Mouse (Mus musculus): Measurements from ENCODE around the gene Klrb1b. TPM values are rescaled to one million over a fixed set of nuclear protein-coding genes. Genes with fewer than 3 reads are reported as not detected.
"Not testable (repeated sequence)": the region's sequence is repeated elsewhere in the genome, so short reads cannot be mapped to it uniquely, and the experiment has no call there.

The Klrb1b gene
- polyA plus RNA-seq, 2 experiments from 2014 or later = not detected

DNA sequence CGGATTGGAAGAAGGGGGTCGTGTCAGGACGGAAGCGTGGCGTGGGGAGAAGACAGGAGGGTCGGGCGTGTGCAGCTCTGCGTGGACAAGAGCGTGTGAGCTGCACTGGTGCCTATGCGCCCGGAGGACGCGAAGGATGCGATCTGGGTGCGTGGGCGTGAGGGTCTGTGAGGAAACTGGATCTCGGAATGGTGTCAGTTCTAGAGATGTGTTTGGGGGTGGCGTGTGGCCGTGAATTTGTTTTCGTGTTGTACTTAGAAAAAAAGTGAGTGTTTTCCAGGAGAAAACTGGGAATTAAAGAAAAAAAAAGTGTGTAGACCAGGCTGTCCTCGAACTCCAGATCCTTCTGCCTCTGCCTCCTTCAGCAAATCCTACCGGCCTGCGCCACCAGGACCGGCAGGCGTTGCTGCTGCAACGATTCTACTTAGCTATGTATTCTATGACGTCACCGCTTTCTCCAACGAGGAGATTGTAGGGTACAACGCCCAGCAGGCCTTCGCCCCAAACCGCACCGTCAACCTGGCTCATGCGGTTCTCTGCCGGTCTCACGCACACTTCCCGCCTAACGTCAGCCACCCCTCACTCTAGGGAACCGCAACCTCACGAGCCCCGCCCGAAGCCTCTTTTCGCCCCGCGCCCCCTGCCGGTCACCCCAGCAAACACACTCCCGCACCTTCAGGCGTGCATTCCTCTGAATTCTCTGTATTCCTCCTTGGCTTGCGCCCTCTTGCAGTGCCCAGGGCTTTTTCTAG is 26.8 kb downstream of the Klrb1b start:
- ATAC-seq = peak; percentile 42

DNA sequence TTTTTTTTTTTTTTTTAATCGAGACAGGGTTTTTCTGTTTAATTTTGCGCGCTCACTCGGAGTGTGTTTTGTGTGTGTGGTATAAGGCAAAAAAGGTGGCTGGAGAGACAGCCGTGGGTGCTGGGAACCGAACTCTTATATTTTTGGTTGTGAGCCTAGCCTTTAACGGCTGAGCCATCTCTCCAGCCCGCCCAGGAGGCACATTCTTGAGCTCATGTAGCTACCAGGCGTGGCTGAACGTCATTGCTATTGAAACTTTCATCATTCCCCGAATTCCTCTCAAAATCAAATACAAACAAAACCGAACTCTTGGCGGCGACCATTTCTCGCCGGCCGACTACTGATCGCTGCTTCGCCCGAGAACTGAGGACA is 27.4 kb downstream of the Klrb1b start:
- ATAC-seq = peak; percentile 2

DNA sequence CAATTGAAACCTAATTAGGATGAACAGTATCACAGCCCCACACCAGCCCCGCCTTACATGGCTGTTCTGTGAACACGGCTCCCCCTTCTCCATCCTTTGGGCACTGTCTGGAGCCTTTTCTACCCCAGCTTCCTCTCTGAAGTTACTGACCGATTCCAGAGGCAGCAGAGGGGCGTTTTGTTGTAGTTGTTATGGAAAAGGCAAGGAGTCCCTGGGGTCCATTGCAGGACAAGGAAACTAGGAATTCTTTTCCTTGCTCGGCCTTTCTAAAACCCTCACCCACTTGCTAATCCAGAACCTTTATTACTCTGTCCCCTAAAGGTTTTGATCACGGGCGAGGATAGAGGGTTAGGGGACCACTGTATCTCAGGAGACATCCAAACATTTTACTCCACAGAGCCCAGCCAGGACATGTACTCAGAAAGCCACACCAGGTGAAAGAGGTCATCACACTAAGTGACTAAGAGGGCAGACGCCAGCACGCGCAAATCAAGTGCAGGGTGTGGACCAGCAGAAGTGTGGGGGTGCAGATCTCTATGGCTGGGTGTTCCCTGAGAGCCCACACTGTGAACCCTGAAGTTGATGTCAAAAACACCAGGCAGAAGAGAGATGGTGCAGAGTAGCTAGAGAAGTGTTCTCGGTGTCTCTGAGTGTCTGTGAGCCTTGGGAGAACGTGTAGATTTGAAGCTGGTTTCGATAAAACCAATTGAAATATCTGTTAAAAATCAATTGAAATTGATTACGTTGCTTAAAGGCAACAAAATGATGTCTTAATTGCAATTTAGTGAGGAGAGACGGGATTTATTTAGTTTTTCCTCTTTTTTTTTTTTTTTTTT is 28.0 kb downstream of the Klrb1b start:
- no peak for ATAC-seq

DNA sequence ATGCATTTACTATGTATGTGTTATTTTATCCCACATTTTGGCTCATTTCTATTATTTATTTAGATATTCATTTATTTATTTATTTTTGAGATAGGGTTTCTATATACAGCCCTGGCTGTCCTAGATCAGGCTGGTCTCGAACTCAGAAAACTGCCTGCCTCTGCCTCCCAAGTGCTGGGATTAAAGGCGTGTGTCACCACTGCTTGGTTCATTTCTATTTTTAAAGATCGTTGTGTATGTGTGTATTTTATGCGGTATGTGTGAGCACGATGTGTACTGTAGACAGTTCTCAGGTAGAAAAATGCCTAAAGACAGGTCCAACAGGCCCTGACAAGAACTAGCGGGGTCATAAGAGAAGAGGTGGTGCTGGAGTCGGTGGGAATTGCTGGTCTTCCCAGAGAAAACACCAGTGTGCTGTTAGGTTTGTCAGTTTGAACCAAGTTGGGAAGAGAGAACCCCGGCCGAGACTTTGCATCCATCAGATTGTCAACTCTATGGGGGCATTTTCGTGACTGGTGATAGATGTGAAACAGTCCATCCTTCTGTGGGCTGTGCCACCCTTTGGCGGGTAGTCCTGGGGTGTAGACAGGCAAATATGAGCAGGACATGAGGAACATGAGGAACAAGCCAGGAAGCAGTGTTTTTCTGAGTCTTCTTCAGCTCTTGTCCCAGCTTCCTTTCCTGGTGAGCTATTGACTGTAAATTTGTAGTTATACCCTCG is 28.8 kb downstream of the Klrb1b start:
- no peak for ATAC-seq

DNA sequence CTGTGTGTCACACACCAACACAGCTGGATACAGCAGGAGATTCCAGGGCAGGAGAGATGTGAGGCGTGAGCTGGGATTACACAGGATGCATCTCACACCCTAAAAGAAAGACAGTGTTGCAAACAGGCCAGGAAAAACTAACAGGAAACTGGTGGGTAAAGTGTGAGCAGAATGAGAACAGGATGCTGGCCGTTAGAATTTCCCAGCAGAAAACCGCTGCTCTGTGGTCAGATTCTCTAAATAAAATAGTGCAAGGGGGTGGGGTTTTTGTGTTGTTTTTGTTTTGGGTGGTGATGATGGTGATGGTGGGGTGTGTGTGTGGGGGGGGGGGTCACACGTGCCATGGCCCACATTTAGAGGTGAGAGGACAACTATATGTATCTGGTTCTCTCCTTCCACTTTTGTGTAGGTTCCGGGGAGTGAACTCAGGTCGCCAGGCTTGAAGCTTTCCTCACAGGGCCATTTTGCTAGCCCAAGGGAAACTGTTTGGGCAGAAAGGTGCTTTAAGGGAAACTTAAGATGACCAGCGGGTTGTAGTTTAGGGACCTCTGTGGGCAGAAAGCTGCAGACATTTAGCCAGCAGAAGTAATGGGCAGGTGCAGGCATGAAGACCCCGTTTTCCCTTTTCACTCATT is 29.7 kb downstream of the Klrb1b start:
- ATAC-seq = peak; percentile 67

DNA sequence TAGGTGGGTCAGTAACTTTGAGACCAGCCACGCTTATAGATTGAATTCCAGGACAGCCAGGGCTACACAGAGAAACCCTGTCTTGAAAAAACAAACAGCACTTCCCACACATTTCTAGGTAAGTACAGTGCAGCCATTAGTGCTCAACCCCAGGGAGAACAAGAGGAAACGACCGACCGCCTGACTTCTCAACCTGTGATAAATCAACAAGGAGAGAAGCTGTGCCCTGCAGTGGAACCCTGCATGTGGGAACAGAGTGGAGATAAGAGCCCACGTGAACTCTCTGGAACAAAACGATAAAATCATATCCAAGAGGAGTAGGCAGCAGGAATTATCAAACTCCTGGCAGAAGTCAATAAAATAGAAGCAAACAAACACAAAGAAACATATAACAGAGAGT is 32.4 kb downstream of the Klrb1b start:
- ATAC-seq = no peak

DNA sequence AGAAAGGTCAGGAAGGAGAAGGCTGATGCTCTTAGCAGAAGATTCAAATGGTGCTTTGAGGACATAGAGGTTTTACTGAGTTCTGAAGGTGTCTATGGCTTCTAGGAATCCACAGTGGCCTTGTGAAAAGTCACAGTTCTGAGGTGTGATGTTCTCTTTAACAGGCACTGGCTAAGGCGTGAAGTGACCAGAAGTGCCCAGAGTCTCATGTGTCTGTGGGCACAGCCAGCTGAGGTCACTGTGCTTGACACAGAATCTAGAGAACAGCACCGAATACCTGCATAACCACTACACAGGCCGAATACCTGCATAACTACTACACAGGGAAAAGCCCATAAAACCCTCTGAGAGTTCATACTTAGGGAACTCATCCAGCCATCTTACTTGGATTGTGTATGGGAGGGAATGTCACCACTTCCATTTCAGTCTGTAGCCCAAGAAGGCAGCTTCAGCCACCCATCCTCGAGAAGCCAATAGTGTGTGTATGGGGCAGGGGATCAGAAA is 35.6 kb downstream of the Klrb1b start:
- not testable (repeated sequence) for ATAC-seq

DNA sequence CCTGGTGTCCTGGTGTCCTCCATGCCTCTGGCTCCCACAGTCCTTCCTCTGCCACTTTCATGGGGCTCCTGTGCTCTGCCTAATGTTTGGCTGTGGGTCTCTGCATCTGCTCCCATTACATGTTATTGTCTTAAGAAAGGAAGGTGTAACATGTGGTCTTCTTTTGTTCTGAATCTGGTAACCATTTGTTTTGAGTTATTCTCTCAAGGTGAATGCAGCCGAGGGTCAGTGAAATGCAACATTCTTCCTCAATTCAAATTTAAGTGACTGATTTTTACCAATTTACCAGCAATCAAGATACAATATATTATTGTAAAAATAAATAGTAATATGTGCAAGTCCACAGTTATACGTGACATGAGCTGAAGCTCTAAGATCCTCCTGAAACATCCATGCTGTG is 37.0 kb downstream of the Klrb1b start, which contains the start of gene Klrb1c:
TSS of gene Klrb1c (minus strand) at position 101 of the 400 bp plus-strand sequence.
- ATAC-seq = no peak

DNA sequence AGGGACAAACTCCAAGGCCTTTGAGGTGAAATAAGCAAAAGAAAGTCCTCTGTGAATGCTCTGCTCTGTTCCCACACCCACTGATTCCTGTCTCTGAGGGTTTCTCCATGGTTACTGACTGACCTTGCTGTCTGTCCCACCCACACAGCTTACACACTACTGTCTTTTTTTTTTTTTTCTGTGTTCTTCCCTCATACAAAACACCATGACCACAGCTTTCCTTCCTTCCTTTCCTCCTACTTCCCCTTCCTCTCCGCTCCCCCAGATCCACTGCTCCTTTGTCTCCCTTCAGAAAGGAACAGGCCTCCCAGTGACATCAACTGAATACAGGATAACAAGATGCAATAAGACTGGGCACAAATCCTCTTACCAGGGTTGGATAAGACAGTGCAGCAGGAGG is 37.6 kb downstream of the Klrb1b start:
- no peak for ATAC-seq

DNA sequence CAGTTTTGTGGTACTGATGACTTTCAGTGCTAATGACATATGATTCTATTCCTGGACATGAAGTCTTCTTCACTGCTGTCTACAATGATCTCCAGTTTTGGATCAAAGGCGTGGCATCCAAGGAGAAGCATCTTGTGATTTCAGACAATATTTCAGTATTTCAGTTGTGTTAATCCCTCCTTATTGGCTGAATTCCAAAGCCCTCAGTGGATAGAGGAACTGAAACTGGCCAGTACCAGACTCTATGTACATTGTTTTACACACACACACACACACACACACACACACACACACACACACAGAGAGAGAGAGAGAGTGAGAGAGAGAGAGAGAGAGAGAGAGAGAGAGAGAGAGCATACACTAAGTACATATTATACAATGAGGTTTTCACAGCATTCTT is 39.7 kb downstream of the Klrb1b start:
- not testable (repeated sequence) for ATAC-seq

DNA sequence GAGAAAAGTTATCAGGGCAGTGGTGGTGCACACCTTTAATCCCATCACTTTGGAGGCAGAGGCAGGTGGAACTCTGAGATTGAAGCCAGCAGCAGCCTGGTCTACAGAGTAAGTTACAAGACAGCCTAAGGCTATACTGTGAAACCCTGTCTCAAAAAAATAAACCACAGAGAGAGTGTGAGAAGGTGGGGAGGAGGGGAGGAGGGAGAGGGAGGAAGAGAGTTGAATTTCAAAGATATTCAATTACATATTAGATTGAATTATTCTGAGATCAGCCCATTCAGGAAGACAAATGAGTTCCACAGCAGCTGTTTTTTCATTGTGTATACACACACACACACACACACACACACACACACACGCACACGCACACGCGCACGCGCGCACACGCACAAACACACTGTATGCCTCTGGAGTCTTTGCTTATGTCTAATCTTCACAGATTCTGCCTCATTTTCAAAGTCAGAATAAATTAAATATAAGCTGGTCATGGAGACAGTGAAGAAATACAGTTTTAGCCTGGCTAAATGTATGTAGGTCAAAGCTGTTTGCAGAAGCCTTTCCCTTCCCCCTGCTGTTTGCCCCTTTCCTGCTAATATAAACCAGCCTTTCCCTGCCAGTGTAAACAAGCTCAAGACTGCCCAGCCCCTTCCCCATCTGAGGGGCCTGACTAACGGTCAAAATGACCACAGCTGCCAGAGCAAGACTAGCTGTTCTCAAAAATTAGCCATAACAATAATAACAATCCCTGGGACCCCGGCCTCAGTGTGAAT is 56.5 kb downstream of the Klrb1b start:
- ATAC-seq = no peak

DNA sequence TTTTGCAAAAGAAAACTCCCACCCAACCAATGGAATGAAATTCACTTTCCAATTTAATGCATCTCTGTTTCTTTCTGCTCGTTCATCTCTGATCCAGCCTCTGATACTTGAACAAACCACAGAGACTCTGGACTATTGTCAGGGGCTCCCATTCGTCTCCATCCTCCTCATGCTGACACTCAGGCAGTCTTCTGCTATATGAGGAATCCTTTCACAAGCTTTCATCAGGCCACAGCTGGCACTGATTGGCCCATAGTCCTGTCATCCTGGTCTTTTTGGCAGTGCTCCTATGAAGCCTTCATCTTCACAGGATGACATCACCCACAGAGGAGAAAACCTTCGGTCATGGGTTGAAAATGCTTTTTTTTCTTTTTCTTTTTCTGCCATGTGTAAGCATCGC is 58.1 kb downstream of the Klrb1b start:
- no peak for ATAC-seq

DNA sequence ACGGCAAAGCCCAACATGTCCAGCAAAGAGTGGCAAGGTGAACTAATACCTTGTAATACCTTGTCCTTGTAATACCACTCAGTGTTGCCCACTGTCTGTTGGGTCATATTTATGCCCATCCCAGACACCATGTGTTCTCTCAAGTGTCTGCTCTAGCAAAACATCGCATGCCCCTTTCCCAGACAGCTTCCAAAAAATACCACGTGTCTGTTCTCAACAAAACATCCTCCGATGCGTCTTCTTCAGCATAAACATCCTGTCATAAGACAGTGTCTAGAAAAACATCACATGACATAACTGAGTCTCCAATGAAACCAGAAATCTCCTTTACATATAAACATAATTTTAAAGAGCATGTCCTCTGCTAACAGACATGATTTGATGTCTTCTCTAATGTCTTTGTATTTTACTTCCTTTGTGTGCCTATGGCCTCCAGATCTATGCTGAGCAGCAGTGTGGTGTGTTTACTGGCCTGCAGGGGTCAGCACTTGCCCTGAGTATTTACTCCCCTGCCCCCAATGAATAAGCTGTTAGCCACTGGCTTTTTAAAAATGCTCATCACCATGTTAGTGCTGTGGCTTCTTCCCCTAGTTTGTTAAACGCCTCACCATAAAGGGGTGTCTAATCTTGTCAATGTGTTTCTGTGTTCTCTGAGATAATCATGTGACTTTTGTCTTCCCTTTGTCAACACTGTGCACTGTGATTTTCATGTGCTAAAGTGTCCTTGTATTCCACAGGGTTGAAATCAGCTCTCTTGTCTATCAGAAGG is 59.5 kb downstream of the Klrb1b start:
- ATAC-seq = peak; percentile 51

DNA sequence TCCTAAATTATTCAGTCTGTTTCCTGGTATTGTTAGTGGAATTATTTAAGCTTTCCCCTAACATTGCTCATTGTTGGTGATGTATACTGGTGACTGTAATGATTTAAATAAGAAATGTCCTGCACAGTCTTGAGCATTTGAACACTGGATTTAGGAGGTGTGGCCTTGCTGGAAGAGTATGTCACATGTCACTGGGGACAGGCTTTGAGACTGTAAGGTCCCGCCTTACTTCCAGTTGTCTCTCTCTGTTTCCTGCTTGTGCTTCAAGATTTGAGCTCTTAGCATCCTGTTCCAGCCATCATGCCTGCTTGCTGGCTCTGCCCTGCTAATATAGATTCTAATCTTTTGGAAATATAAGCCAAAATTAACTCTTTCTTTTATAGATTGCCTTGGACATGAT is 60.9 kb downstream of the Klrb1b start:
- no peak for ATAC-seq

DNA sequence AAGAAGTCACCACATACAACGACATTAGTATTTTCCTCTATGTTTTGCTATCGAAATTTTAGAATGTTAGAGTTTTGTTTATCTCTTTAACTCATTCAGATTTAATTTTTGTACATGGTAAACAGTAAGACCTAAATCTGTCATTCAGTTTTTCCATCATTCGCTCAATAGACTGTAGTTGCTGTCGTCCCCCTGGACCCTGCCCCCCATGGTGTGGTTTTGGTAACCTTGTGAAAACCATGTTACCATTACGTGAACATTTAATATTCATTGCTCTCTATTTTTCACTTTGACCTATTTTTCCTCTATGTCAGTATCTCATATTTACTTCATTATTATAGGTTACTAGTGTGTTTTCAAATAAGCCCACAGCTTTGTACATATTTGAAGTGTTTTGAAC is 61.5 kb downstream of the Klrb1b start:
- ATAC-seq = no peak

DNA sequence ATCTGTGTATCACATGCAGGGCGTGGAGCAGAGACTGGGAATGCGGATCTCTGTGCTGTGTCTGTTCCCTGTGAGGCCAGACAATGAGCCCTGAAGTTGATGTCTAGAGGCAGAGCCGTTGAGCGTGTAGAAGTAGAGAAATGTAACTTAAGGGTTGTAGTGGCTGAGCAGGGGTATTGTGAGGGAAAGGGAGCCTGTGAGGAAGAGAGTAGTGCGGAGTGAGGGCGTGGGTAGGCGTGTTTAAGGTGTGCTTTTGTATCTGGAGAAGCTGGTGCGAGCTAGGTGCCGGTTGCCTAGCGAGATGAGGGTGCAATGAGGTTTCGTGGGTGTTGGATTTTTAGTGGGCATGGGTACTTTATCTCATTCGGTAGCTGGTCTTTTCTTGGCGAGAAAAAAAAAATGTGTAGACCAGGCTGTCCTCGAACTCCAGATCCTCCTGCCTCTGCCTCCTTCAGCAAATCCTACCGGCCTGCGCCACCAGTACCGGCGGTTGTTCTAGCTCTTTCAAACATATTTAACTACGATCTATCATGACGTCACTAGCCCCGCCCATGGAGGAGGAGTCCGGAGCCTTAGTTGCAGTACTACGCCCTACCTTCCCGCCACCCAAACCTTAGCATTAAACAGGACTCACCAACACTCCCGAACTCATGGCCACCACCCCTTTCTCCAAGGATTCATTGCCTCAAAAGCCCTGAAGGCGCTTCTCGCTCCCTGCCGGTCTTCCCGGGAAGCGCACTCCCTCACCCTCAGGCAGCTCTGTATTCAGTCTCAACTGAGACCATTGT is 62.2 kb downstream of the Klrb1b start:
- ATAC-seq = peak; percentile 58

Data from activated CD4-positive, CD25-positive, alpha-beta regulatory T cell, adult 4 months (primary cell).